Mouse (Mus musculus) activated CD4-positive, CD25-positive, alpha-beta regulatory T cell (primary cell): ENCODE measurements around the gene Rab8a. TPM values are rescaled to one million over a fixed set of nuclear protein-coding genes. Genes with fewer than 3 reads are reported as not detected.

Source experiments
- polyA plus RNA-seq, 2 experiments: library from polyadenylated mRNA; unstranded; fragments of 100-300 nt; shearing (Covaris generic); gene quantifications; one replicate each; pipeline ENCODE4 v1.2.1; 2017

The Rab8a gene
- polyA plus RNA-seq: 100 to 1,000 TPM; 208 to 219 TPM

GRCm38 (mm10) chr8:72160707-72161697, at the start of gene Rab8a:
TSS of gene Rab8a (plus strand) at chr8:72161200.

GRCm38 (mm10) chr8:72134756-72135445, 26.1 kb upstream of the Rab8a start, which contains the start of gene Tpm4:
TSS of gene Tpm4 (plus strand) at chr8:72134975.

GRCm38 (mm10) chr8:72189417-72190214, 28.6 kb downstream of the Rab8a start, which contains the start of gene Hsh2d:
TSS of gene Hsh2d (plus strand) at chr8:72189638.

GRCm38 (mm10) chr8:72212751-72213150, 51.8 kb downstream of the Rab8a start, which contains the start of gene Cib3:
TSS of gene Cib3 (minus strand) at chr8:72212837.

GRCm38 (mm10) chr8:72213536-72213935, 52.5 kb downstream of the Rab8a start, which contains the start of gene Gm11034:
TSS of gene Gm11034 (minus strand) at chr8:72213636.

GRCm38 (mm10) chr8:72219541-72220363, 58.8 kb downstream of the Rab8a start, which contains the start of gene Fam32a:
TSS of gene Fam32a (plus strand) at chr8:72219730.

Other genes starting within 250 kb of the Rab8a start
- 10 to 100 TPM; 21.4 to 26.6 TPM for gene Zfp961, start 210.2 kb upstream of the Rab8a start, polyA plus RNA-seq
- gene Cyp4f18, start 151.6 kb upstream of the Rab8a start, polyA plus RNA-seq: 1 to 10 TPM in 1 of 2 experiments, under 1 TPM in 1; 0.38 to 5.8 TPM
- under 1 TPM; 0.11 to 0.52 TPM for gene Olfr372, start 120.0 kb upstream of the Rab8a start, polyA plus RNA-seq
- under 1 TPM; 0.18 to 0.42 TPM for gene Olfr373, start 78.0 kb upstream of the Rab8a start, polyA plus RNA-seq
- gene Olfr374, start 54.2 kb upstream of the Rab8a start, polyA plus RNA-seq: under 1 TPM; 0.10 to 0.33 TPM
- gene Tpm4, start 26.2 kb upstream of the Rab8a start, polyA plus RNA-seq: 100 to 1,000 TPM; 214 to 470 TPM
- gene Hsh2d, start 28.4 kb downstream of the Rab8a start, polyA plus RNA-seq: 10 to 100 TPM; 32.5 to 35.8 TPM
- 1 to 10 TPM in 1 of 2 experiments, not detected in 1; 1.2 TPM for gene Cib3, start 51.6 kb downstream of the Rab8a start, polyA plus RNA-seq
- not detected for gene Gm11034, start 52.4 kb downstream of the Rab8a start, polyA plus RNA-seq
- gene Fam32a, start 58.5 kb downstream of the Rab8a start, polyA plus RNA-seq: 100 to 1,000 TPM in 1 of 2 experiments, 10 to 100 TPM in 1; 99.6 to 129 TPM
- 100 to 1,000 TPM; 171 to 175 TPM for gene Ap1m1, start 78.8 kb downstream of the Rab8a start, polyA plus RNA-seq
- 1 to 10 TPM; 4.1 to 5.1 TPM for gene Gm10282, start 144.1 kb downstream of the Rab8a start, polyA plus RNA-seq
- gene Klf2, start 157.8 kb downstream of the Rab8a start, polyA plus RNA-seq: 100 to 1,000 TPM; 511 to 553 TPM